Mouse (Mus musculus) telencephalon, adult 2 months (tissue): ENCODE data around the gene Slc12a7.
A peak's percentile ranks its signal among the peaks of the same experiment; 100 is the strongest.

Experiments used
- DNase-seq: peaks from one replicate; pipeline ENCODE4 v3.0.0-alpha.2; 2011; ENCODE audit warnings: low read depth, low spot score

The Slc12a7 gene

GRCm38 (mm10) chr13:73760126-73760525 is 27.2 kb downstream of the Slc12a7 start:
- DNase-seq: no peak

GRCm38 (mm10) chr13:73762938-73763337 is 30.0 kb downstream of the Slc12a7 start:
- DNase-seq: no peak

- DNase-seq: no peak
Observed at GRCm38 (mm10) chr13:73763439-73764255, 30.8 kb downstream of the Slc12a7 start.

- no peak for DNase-seq
Observed at GRCm38 (mm10) chr13:73764256-73764775, 31.4 kb downstream of the Slc12a7 start.

- no peak for DNase-seq
Observed at GRCm38 (mm10) chr13:73765393-73765792, 32.5 kb downstream of the Slc12a7 start.

- DNase-seq: no peak
Observed at GRCm38 (mm10) chr13:73767224-73767623, 34.3 kb downstream of the Slc12a7 start.

GRCm38 (mm10) chr13:73767754-73768153 is 34.9 kb downstream of the Slc12a7 start:
- no peak for DNase-seq

GRCm38 (mm10) chr13:73768311-73768710 is 35.4 kb downstream of the Slc12a7 start:
- DNase-seq: no peak

- no peak for DNase-seq
Observed at GRCm38 (mm10) chr13:73769916-73770682, 37.2 kb downstream of the Slc12a7 start.

GRCm38 (mm10) chr13:73771131-73771530 is 38.2 kb downstream of the Slc12a7 start:
- DNase-seq: no peak

GRCm38 (mm10) chr13:73772655-73773054 is 39.8 kb downstream of the Slc12a7 start:
- DNase-seq: no peak

- DNase-seq: no peak
Observed at GRCm38 (mm10) chr13:73773519-73774205, 40.8 kb downstream of the Slc12a7 start.

- no peak for DNase-seq
Observed at GRCm38 (mm10) chr13:73775786-73776185, 42.9 kb downstream of the Slc12a7 start.

- DNase-seq: no peak
Observed at GRCm38 (mm10) chr13:73777578-73777977, 44.7 kb downstream of the Slc12a7 start.

GRCm38 (mm10) chr13:73782486-73782885 is 49.6 kb downstream of the Slc12a7 start:
- DNase-seq: no peak

- DNase-seq: no peak
Observed at GRCm38 (mm10) chr13:73792176-73792575, 59.3 kb downstream of the Slc12a7 start.

GRCm38 (mm10) chr13:73793171-73793570 is 60.3 kb downstream of the Slc12a7 start:
- no peak for DNase-seq

GRCm38 (mm10) chr13:73799110-73799509 is 66.2 kb downstream of the Slc12a7 start:
- DNase-seq: no peak

GRCm38 (mm10) chr13:73803450-73804178 is 70.7 kb downstream of the Slc12a7 start:
- peak; percentile 23 for DNase-seq

GRCm38 (mm10) chr13:73804914-73805313 is 72.0 kb downstream of the Slc12a7 start:
- no peak for DNase-seq

- DNase-seq: no peak
Observed at GRCm38 (mm10) chr13:73812936-73813335, 80.0 kb downstream of the Slc12a7 start.
